Mouse (Mus musculus) yolk sac, embryonic 10.5 days (tissue): ENCODE measurements around the gene Pdzd2.

ENCODE experiments used
- DNase-seq: peaks from one replicate; pipeline ENCODE4 v3.0.0-alpha.2; 2017; ENCODE audit warnings: low spot score

The Pdzd2 gene

GRCm38 (mm10) chr15:12313255-12313654, 426.5 kb downstream of the Pdzd2 start:
- DNase-seq: no peak

GRCm38 (mm10) chr15:12311465-12311864, 428.3 kb downstream of the Pdzd2 start:
- DNase-seq: no peak

- no peak for DNase-seq
These were observed 429.0 kb downstream of the Pdzd2 start for GRCm38 (mm10) chr15:12310676-12311075.
